Mouse (Mus musculus): ENCODE results near the gene Dact2.

Dact2 gene

GRCm38 (mm10) chr17:14212796-14213195, 8.7 kb upstream of the Dact2 start:
- DNase-seq (ENCODE audit: low spot score) = no peak

GRCm38 (mm10) chr17:14207093-14207561, 3.0 kb upstream of the Dact2 start:
- DNase-seq (ENCODE audit: low spot score) = no peak

GRCm38 (mm10) chr17:14206062-14206461, 2.0 kb upstream of the Dact2 start:
- peak; percentile 73 for DNase-seq (ENCODE audit: low spot score)

GRCm38 (mm10) chr17:14205236-14205635, 1.1 kb upstream of the Dact2 start:
- DNase-seq (ENCODE audit: low spot score) = no peak

GRCm38 (mm10) chr17:14203121-14203941, 773 bp downstream of the Dact2 start:
- peak; percentile 55 for DNase-seq (ENCODE audit: low spot score)

GRCm38 (mm10) chr17:14202291-14203030, 1.6 kb downstream of the Dact2 start:
- no peak for DNase-seq (ENCODE audit: low spot score)

GRCm38 (mm10) chr17:14201281-14201787, 2.8 kb downstream of the Dact2 start:
- DNase-seq (ENCODE audit: low spot score) = no peak

- no peak for DNase-seq (ENCODE audit: low spot score)
These were observed 3.9 kb downstream of the Dact2 start for GRCm38 (mm10) chr17:14200206-14200605.

GRCm38 (mm10) chr17:14199621-14200020, 4.5 kb downstream of the Dact2 start:
- DNase-seq (ENCODE audit: low spot score) = no peak

- DNase-seq (ENCODE audit: low spot score) = no peak
These were observed 11.2 kb downstream of the Dact2 start for GRCm38 (mm10) chr17:14192924-14193323.

- DNase-seq (ENCODE audit: low spot score) = no peak
These were observed 11.7 kb downstream of the Dact2 start for GRCm38 (mm10) chr17:14192432-14192831.

- DNase-seq (ENCODE audit: low spot score) = no peak
These were observed 15.6 kb downstream of the Dact2 start for GRCm38 (mm10) chr17:14188455-14188854.

GRCm38 (mm10) chr17:14187096-14187495, 17.0 kb downstream of the Dact2 start:
- DNase-seq (ENCODE audit: low spot score) = no peak

GRCm38 (mm10) chr17:14186176-14186575, 17.9 kb downstream of the Dact2 start:
- DNase-seq (ENCODE audit: low spot score) = no peak

- no peak for DNase-seq (ENCODE audit: low spot score)
These were observed 19.8 kb downstream of the Dact2 start for GRCm38 (mm10) chr17:14184192-14184814.

- no peak for DNase-seq (ENCODE audit: low spot score)
These were observed 20.4 kb downstream of the Dact2 start for GRCm38 (mm10) chr17:14183717-14184116.

- no peak for DNase-seq (ENCODE audit: low spot score)
These were observed 21.2 kb downstream of the Dact2 start for GRCm38 (mm10) chr17:14182860-14183259.

- no peak for DNase-seq (ENCODE audit: low spot score)
These were observed 25.2 kb downstream of the Dact2 start for GRCm38 (mm10) chr17:14178911-14179310.

- no peak for DNase-seq (ENCODE audit: low spot score)
These were observed 25.6 kb downstream of the Dact2 start for GRCm38 (mm10) chr17:14178475-14178874.

GRCm38 (mm10) chr17:14178049-14178448, 26.1 kb downstream of the Dact2 start:
- DNase-seq (ENCODE audit: low spot score) = no peak

GRCm38 (mm10) chr17:14177018-14177417, 27.1 kb downstream of the Dact2 start:
- DNase-seq (ENCODE audit: low spot score) = no peak

GRCm38 (mm10) chr17:14175704-14176103, 28.4 kb downstream of the Dact2 start:
- DNase-seq (ENCODE audit: low spot score) = no peak

Measured in ovary, postnatal 36 days (tissue).